Mouse (Mus musculus): ENCODE measurements around the gene Tmem247.

Gene Tmem247

DNA sequence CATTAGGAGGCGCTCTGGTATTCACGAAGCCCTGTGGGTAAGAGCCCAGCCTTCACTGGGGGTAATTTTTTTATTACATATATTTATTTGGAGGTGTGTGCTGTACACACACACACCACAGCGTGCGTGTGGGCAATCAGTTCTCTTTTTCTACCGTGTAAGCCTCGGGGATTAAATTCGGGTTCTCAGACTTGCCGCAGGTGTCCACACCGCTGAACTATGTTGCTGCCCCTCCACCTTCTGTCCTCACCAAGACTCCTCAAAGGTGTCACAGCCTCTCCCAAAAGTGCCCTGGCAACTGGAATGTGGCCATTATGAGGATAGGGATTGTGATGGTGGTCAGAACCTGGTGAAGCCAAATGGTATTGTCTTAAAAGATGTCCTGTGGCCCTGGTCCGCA lies at the start of gene Tmem247:
Gene Tmem247, plus strand, starts transcription at position 301 of the 400 bp plus-strand sequence.
- no peak for DNase-seq (ENCODE audit: low spot score)

GRCm38 (mm10) chr17:86870586-86870985 lies 46.6 kb upstream of the Tmem247 start:
- no peak for DNase-seq (ENCODE audit: low spot score)

GRCm38 (mm10) chr17:86872643-86873042 lies 44.5 kb upstream of the Tmem247 start:
- no peak for DNase-seq (ENCODE audit: low spot score)

DNA sequence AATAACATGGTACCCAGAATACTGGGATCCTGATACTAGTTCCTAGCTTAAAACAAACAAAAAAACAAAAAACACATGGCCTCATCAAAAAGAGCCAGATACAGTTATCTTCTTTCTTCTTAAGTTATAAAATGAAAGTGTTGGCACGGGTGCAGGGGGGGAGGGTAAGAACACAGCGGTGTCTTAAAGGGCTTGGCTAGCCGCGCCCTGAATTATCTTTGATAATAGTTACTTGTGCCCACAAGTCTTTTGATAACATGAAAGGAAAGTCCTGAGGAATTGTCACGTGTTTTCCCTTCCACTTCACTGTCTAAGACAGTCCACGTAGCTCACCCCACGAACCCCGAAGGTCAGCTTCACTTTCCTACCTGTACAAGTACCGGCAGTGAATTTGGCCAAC lies 40.2 kb upstream of the Tmem247 start:
- DNase-seq (ENCODE audit: low spot score) = no peak

- DNase-seq (ENCODE audit: low spot score) = no peak
Observed at GRCm38 (mm10) chr17:86877747-86878146, 39.4 kb upstream of the Tmem247 start.

- DNase-seq (ENCODE audit: low spot score) = no peak
Observed at GRCm38 (mm10) chr17:86880056-86880455, 37.1 kb upstream of the Tmem247 start.

DNA sequence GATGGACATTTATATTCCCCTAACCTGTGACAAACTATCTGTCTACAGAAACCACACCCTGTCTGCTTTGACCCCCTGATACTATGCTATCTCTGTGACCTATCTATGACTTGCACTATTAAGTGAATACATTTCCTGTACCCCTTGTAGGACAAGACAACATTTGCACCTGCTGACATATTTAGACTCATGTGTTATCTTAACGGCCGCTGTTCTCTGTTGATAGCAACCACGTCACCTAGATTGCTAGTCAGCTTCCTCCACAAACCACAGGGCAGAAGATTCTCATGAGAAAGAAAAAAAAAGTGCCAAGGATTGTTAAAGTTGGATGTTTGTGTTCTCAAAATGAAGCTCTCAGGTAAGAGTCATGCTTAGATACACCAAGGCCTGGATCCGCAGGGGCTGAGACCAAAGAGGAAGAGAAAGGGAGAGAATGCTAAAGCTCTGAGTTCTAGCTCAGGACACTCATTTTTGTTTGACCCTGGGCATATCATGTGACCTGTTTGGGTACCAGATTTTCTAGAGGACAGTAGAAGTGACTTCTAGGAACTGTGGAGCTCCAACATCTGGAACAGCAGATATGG lies 36.6 kb upstream of the Tmem247 start:
- DNase-seq (ENCODE audit: low spot score) = no peak

- no peak for DNase-seq (ENCODE audit: low spot score)
Observed at GRCm38 (mm10) chr17:86895191-86895590, 22.0 kb upstream of the Tmem247 start.

- no peak for DNase-seq (ENCODE audit: low spot score)
Observed at GRCm38 (mm10) chr17:86897486-86898165, 19.5 kb upstream of the Tmem247 start.

GRCm38 (mm10) chr17:86899821-86900220 lies 17.3 kb upstream of the Tmem247 start:
- no peak for DNase-seq (ENCODE audit: low spot score)

DNA sequence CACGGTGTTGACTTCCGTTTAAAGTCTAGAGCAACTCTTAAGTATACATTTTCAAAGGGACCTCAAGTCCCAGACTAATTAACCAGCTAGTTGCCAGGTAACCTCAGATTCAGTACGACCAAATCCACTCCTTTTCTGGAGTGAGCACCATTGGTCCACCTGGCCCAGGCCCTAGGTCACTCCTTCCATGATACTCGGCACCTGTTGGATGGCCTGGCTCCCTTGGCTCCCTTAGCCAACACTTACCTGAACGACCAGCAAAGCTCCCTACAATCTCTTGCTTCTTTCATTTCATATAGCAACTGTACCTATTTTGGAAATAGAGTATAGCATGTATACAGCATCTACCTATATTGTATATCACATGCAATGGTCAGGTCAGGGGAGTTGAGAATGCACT lies 16.6 kb upstream of the Tmem247 start:
- no peak for DNase-seq (ENCODE audit: low spot score)

DNA sequence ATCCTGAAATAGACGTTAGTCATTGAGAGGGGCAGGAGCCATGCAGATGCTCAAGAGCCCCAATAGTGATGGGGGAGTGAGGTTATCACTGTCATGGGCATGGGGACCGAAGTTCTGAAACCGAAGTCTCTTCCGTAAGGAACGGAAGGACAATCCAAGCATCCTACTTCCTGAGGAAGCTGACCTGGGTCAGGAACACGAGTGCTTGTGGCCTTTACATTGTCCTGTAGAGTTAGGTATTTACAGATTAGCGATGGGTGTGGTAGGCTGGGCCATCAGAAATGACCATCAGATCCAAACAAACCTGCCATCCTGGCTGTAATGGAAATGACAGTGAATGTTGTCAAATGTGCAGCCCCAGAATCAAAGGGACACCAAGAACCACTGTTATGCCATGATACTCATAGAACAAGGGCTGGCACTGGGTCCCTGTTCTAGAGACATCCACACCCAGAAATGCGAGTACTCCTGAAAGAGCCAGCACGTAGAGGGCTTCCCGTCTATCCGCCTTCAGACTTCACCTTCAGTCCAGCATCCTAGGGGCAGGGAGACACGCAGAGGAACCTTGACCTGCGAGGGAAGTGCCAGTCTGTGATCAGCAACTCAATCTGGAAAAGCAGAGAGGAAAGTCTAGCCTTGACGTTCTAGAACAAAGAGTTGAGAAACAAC lies 14.6 kb upstream of the Tmem247 start:
- no peak for DNase-seq (ENCODE audit: low spot score)

DNA sequence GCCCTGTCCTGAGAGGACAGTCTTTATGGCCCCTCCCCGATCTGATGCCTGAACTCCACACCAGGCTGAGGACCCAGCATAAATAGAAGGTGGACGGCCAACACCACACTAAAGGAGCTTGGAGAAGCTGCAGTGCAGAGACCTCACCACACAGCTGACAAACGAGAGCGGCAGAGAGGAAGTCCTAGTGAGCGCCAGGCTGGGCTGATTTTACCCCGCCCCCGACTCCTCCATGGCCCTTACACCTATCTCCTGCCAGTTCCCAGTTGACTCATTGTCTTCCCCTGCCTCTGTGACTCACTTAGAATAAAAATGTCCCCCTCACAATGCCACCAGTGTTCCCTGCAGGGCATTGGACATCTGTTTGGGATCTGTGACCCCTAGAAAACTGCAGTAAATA lies 13.6 kb upstream of the Tmem247 start:
- no peak for DNase-seq (ENCODE audit: low spot score)

- DNase-seq (ENCODE audit: low spot score) = no peak
Observed at GRCm38 (mm10) chr17:86904206-86904605, 12.9 kb upstream of the Tmem247 start.

DNA sequence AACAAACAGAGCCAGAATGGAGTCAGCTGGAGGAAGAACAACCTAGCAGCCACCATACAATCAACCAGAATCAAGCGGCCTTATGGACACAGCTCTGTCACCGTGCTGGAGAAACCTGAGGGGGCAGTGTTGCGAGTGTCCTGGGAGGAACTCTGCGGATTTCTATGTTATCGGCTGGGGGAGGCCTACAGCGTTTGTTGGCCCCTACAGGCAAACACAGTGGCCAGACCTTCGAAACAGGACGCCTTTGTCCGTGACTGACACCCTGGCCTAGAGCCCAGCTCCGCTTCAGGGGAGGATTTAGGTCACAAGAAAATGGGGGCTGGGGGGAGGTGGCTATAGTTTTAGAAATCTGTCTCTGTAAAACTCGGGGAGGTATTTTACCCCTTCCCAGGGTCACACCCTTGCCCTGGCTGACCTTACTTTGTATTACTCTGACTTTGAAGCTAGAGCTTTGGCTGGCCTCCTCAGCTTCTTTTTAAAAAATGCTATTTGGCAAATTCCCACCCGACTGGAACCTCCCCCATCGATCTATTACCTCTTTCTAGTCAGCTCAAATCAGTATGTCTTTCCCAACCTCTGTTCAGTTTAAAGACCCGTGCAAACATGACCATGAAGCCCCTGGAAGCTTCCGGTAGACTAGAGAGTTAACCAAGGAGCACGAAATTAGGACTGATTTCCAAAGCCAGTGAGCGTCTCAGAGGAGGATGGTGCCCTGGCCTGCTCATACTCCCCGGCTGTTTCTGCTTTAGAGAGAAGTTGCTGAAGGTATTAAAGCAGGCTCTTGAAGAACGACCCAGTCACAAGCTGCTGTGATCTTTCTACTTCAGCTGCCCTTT lies 11.6 kb upstream of the Tmem247 start:
- DNase-seq (ENCODE audit: low spot score) = peak; percentile 24

DNA sequence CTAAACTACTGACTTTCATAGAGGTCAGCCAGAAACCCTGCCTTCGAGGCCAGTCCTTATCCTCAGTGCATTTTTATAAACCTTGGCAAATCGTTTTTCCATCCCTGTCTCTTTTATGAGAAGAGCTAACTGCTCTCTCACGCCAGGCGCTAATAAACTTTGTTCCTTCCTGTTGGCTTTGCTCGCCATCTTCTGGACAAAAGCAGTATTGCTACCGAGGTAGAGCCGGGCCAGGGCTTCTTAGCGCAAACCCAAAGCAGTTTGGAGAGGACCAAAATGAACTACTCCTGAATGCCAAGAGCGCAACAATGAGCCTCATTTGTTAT lies 11.0 kb upstream of the Tmem247 start:
- DNase-seq (ENCODE audit: low spot score) = peak; percentile 53

DNA sequence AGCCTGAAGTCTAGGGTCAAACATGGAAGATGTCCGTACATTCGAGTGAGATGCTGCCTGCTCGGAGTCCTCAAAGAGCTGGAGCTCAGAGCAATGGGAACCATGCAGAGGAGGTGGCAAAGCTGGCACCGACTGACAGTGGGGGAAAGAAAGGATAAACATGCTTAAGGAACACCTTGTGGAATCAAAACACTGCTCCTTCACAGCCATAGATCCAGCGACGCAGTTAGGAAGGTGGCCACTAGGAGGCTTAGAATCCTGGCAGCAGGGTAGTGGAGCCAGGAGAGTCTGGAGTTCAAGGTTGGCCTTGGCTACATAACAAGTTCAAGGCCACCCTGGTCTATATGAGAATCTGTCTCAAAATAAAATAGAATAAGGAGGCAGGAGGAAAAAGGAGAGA lies 10.5 kb upstream of the Tmem247 start:
- DNase-seq (ENCODE audit: low spot score) = no peak

GRCm38 (mm10) chr17:86907092-86907491 lies 10.1 kb upstream of the Tmem247 start:
- no peak for DNase-seq (ENCODE audit: low spot score)

GRCm38 (mm10) chr17:86908316-86908715 lies 8.8 kb upstream of the Tmem247 start:
- no peak for DNase-seq (ENCODE audit: low spot score)

DNA sequence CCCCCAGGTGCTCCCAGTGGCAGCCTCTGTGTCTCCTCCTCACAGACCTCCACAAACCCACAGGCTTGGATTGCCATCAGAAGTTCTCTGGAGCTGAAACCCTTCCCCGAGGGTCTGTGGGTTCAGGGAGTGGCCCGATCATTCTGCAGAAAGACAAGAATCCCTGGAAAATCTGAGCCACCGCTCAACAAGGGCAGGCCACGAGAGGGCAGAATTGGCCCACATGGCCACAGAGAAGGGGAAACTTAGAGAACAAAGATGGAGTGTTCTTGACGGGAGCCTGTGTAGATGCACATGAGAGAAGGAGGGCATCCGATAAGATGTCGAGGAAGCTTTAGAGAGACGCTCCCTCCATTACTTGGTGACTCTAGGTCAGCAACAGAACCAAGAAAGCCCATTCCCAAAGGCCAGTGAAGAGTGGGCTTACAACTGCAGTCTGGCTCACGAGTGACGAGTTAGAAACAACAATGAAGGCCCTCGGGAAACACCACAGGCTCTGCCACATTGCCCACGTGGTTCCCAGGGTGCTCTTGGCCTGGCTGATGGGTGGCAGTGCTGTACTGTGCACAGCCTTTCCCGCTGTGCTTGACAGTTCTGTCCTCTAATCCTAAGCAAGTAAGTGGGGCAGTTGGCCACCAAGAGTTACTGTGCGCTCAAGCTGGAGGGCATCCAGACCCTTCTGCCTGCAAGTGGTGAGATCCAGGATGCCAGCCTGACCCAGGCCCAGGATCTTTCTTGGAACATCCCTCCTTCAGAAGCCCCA lies 7.2 kb upstream of the Tmem247 start:
- no peak for DNase-seq (ENCODE audit: low spot score)

DNA sequence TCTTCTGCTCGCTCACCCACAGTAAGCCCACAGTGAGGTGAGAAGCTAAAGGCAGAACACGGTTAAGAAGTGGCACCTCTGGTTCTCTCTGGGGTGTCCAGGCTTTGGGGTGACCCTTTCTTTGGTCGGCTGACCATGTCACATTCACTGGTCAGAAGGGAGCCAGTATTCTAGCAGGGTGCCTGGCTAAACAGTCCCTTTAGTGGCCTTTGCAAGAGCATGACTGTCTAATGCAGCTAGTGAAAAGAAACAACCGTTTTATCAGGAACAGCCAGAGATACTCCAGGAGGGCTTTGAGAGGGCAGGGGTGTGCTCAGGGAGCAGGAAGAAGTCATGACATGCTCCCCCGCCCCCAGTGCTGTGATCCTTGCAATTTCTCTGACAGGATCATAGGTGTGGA lies 5.9 kb upstream of the Tmem247 start:
- no peak for DNase-seq (ENCODE audit: low spot score)

DNA sequence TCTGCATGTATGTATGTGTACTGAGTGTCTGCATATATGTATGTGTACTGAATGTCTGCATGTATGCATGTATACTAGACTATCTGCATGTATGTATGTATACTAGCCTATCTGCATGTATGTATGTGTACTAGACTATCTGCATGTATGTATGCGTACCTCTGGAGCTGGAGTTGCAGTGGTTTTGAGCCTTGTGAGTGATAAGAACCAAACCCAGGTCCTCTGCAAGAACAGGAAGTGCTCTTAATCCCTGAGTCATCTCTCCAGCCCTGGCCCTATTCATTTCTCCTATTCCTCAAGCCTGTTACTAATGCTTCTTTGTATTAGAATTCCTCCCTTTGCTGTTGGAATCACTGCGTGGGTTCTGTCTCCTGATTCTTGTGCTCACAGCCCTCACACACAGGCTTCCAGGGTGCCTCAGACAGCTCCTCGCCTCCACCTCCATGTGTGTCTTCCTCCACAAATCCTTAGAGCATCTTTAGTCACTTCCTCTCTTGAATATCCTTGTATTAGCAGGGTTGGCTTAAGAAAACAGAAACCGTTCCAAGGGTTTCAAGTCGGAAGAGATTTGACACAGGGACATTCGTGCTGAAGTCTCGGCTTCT lies 4.0 kb upstream of the Tmem247 start:
- DNase-seq (ENCODE audit: low spot score) = no peak

Measured in ovary, adult 18-20 months (tissue).